Mouse (Mus musculus): Measurements from ENCODE around the gene Nudt16. TPM values are rescaled to one million over a fixed set of nuclear protein-coding genes. Genes with fewer than 3 reads are reported as not detected.
"Not testable (repeated sequence)": the region's sequence is repeated elsewhere in the genome, so short reads cannot be mapped to it uniquely, and the experiment has no call there.

Gene Nudt16
- polyA plus RNA-seq (2015; fragmentation: Nextera tagmentation; extraction: Ambion mirVana), result 26.3 and 26.6 TPM in 2 replicates

GRCm38 (mm10) chr9:105131253-105132001 is at the start of gene Nudt16:
Gene Nudt16 (minus strand): TSS chr9:105131824.
- ATAC-seq, result peak; percentile 98
- H3K36me3 ChIP-seq, result no peaks in the 10 kb centered on the region

GRCm38 (mm10) chr9:105144992-105145391 is 13.4 kb upstream of the Nudt16 start, which contains the start of gene 1700080E11Rik:
Gene 1700080E11Rik (minus strand): TSS chr9:105145092.
- 82% methylated on average over 6 of the region's 6 CpGs for WGBS

More at GRCm38 (mm10) chr9:105131253-105132001, at the start of gene Nudt16:
- Histone ChIP-seq H3K9ac (replicated peaks) (peak within 1 kb of the TSS; percentile 85), H3K9me3 (no peaks in the 10 kb centered on the region), H3K4me1 (replicated peaks) (peaks cover 26% of the 10 kb centered on the region), H3K27ac (peak within 1 kb of the TSS; percentile 94), H3K4me2 (replicated peaks) (peak within 1 kb of the TSS; percentile 88), H3K27me3 (no peaks in the 10 kb centered on the region), H3K4me3 (replicated peaks) (peak within 1 kb of the TSS; percentile 67)
- WGBS, result 1% methylated on average over 60 of the region's 60 CpGs

GRCm38 (mm10) chr9:105139204-105139603 is 7.6 kb upstream of the Nudt16 start:
- 93% methylated on average over 6 of the region's 6 CpGs for WGBS
- no peaks in the 10 kb centered on the region for H3K9me3 ChIP-seq
- no peak for ATAC-seq

More at GRCm38 (mm10) chr9:105144992-105145391, 13.4 kb upstream of the Nudt16 start, which contains the start of gene 1700080E11Rik:
- Histone ChIP-seq H3K27ac (no peak within 1 kb of the TSS), H3K9ac (replicated peaks) (no peak within 1 kb of the TSS), H3K27me3 (no peaks in the 10 kb centered on the region), H3K4me1 (replicated peaks) (no peaks in the 10 kb centered on the region), H3K9me3 (no peaks in the 10 kb centered on the region), H3K4me3 (replicated peaks) (no peak within 1 kb of the TSS), H3K36me3 (no peaks in the 10 kb centered on the region), H3K4me2 (replicated peaks) (no peak within 1 kb of the TSS)
- ATAC-seq, result no peak

GRCm38 (mm10) chr9:105136404-105136803 is 4.8 kb upstream of the Nudt16 start:
- no peak overlapping the region for H3K4me3 ChIP-seq (replicated peaks)
- no peak overlapping the region for H3K4me2 ChIP-seq (replicated peaks)
- H3K27ac ChIP-seq, result no peak overlapping the region
- WGBS, result 29% methylated on average over 1 of the region's 1 CpGs
- no peaks in the 10 kb centered on the region for H3K9me3 ChIP-seq
- H3K27me3 ChIP-seq, result no peaks in the 10 kb centered on the region
- no peaks in the 10 kb centered on the region for H3K36me3 ChIP-seq
- peaks cover 4% of the 10 kb centered on the region for H3K4me1 ChIP-seq (replicated peaks)
- no peak overlapping the region for H3K9ac ChIP-seq (replicated peaks)
- no peak for ATAC-seq

More at GRCm38 (mm10) chr9:105139204-105139603, 7.6 kb upstream of the Nudt16 start:
- no peak overlapping the region for H3K27ac ChIP-seq
- H3K27me3 ChIP-seq, result no peaks in the 10 kb centered on the region
- no peak overlapping the region for H3K4me3 ChIP-seq (replicated peaks)
- H3K4me2 ChIP-seq (replicated peaks), result no peak overlapping the region
- no peaks in the 10 kb centered on the region for H3K4me1 ChIP-seq (replicated peaks)
- H3K9ac ChIP-seq (replicated peaks), result no peak overlapping the region
- H3K36me3 ChIP-seq, result no peaks in the 10 kb centered on the region

- WGBS, result 88% methylated on average over 5 of the region's 5 CpGs
- Histone ChIP-seq H3K27ac (no peak overlapping the region), H3K4me3 (replicated peaks) (no peak overlapping the region), H3K9ac (replicated peaks) (no peak overlapping the region), H3K27me3 (no peaks in the 10 kb centered on the region), H3K36me3 (no peaks in the 10 kb centered on the region), H3K4me1 (replicated peaks) (peaks cover 21% of the 10 kb centered on the region), H3K4me2 (replicated peaks) (no peak overlapping the region), H3K9me3 (no peaks in the 10 kb centered on the region)
- ATAC-seq, result no peak
These were observed 2.9 kb upstream of the Nudt16 start for GRCm38 (mm10) chr9:105134536-105134935.

- Histone ChIP-seq H3K36me3 (no peaks in the 10 kb centered on the region), H3K4me2 (replicated peaks) (peak overlapping the region; percentile 88), H3K9me3 (no peaks in the 10 kb centered on the region), H3K27ac (peak overlapping the region; percentile 94), H3K4me3 (replicated peaks) (peak overlapping the region; percentile 67), H3K4me1 (replicated peaks) (peaks cover 26% of the 10 kb centered on the region), H3K27me3 (no peaks in the 10 kb centered on the region), H3K9ac (replicated peaks) (peak overlapping the region; percentile 85; the same call in 1 of the 2 replicates)
- 27% methylated on average over 5 of the region's 5 CpGs for WGBS
- ATAC-seq, result no peak
These were observed 361 bp upstream of the Nudt16 start for GRCm38 (mm10) chr9:105132002-105132367.

GRCm38 (mm10) chr9:105130331-105130730 is 1.3 kb downstream of the Nudt16 start:
- 96% methylated on average over 8 of the region's 8 CpGs for whole genome bisulfite sequencing
- no peak for ATAC-seq
- no peak overlapping the region for H3K9ac ChIP-seq (replicated peaks)

GRCm38 (mm10) chr9:105125206-105125605 is 6.4 kb downstream of the Nudt16 start:
- not testable (repeated sequence) for H3K9me3 ChIP-seq; H3K9ac ChIP-seq (replicated peaks); H3K4me2 ChIP-seq (replicated peaks); H3K36me3 ChIP-seq; H3K27ac ChIP-seq; H3K27me3 ChIP-seq; H3K4me3 ChIP-seq (replicated peaks); ATAC-seq
- H3K4me1 ChIP-seq (replicated peaks), result peaks cover 17% of the 10 kb centered on the region
- WGBS, result 89% methylated on average over 3 of the region's 3 CpGs

More at GRCm38 (mm10) chr9:105130331-105130730, 1.3 kb downstream of the Nudt16 start:
- H3K4me1 ChIP-seq (replicated peaks), result peaks cover 26% of the 10 kb centered on the region
- H3K4me3 ChIP-seq (replicated peaks), result peak overlapping the region; percentile 67; the same call in 1 of the 2 replicates
- H3K27ac ChIP-seq, result no peak overlapping the region
- H3K36me3 ChIP-seq, result no peaks in the 10 kb centered on the region
- H3K27me3 ChIP-seq, result no peaks in the 10 kb centered on the region
- H3K4me2 ChIP-seq (replicated peaks), result peak overlapping the region; percentile 88
- no peaks in the 10 kb centered on the region for H3K9me3 ChIP-seq

- Histone ChIP-seq H3K27ac (no peak overlapping the region), H3K4me1 (replicated peaks) (no peaks in the 10 kb centered on the region), H3K9me3 (no peaks in the 10 kb centered on the region; the same call in 1 of the 2 replicates), H3K36me3 (no peaks in the 10 kb centered on the region), H3K27me3 (no peaks in the 10 kb centered on the region), H3K9ac (replicated peaks) (no peak overlapping the region), H3K4me3 (replicated peaks) (no peak overlapping the region), H3K4me2 (replicated peaks) (no peak overlapping the region)
- ATAC-seq, result no peak
- WGBS, result 80% methylated on average over 5 of the region's 5 CpGs
These were observed 27.7 kb downstream of the Nudt16 start for GRCm38 (mm10) chr9:105103893-105104292.

GRCm38 (mm10) chr9:105101911-105102310 is 29.7 kb downstream of the Nudt16 start:
- no peak overlapping the region for H3K4me3 ChIP-seq (replicated peaks)
- 86% methylated on average over 1 of the region's 1 CpGs for WGBS
- H3K36me3 ChIP-seq, result no peaks in the 10 kb centered on the region
- no peak for ATAC-seq
- H3K9ac ChIP-seq (replicated peaks), result no peak overlapping the region
- H3K9me3 ChIP-seq, result no peaks in the 10 kb centered on the region
- H3K4me1 ChIP-seq (replicated peaks), result 0 out of 2 replicates have a peak, but pooled peaks cover 3% of the 10 kb centered on the region
- H3K27ac ChIP-seq, result no peak overlapping the region
- H3K4me2 ChIP-seq (replicated peaks), result no peak overlapping the region
- H3K27me3 ChIP-seq, result no peaks in the 10 kb centered on the region

- Histone ChIP-seq H3K9ac (replicated peaks) (no peak overlapping the region), H3K4me2 (replicated peaks) (no peak overlapping the region), H3K9me3 (no peaks in the 10 kb centered on the region), H3K36me3 (no peaks in the 10 kb centered on the region), H3K4me3 (replicated peaks) (no peak overlapping the region), H3K27me3 (no peaks in the 10 kb centered on the region), H3K4me1 (replicated peaks) (0 out of 2 replicates have a peak, but pooled peaks cover 3% of the 10 kb centered on the region), H3K27ac (no peak overlapping the region)
- ATAC-seq, result no peak
- WGBS, result 77% methylated on average over 15 of the region's 15 CpGs
These were observed 30.6 kb downstream of the Nudt16 start for GRCm38 (mm10) chr9:105100807-105101570.

- Histone ChIP-seq H3K27me3 (no peaks in the 10 kb centered on the region), H3K9me3 (no peaks in the 10 kb centered on the region), H3K36me3 (peaks cover 26% of the 10 kb centered on the region), H3K9ac (replicated peaks) (no peak overlapping the region), H3K27ac (no peak overlapping the region), H3K4me1 (replicated peaks) (no peaks in the 10 kb centered on the region), H3K4me2 (replicated peaks) (no peak overlapping the region), H3K4me3 (replicated peaks) (no peak overlapping the region)
- 94% methylated on average over 3 of the region's 3 CpGs for WGBS
- no peak for ATAC-seq
These were observed 51.4 kb downstream of the Nudt16 start for GRCm38 (mm10) chr9:105080246-105080645.

Data from midbrain, embryonic 13.5 days (tissue).